Comparison of ENCODE assay signal across 17 mouse cellular contexts in genomic region chr6:71094693-71095092, GRCm38 (mm10). TPM values are rescaled to one million over a fixed set of nuclear protein-coding genes. Genes with fewer than 3 reads are reported as not detected.
DNase-seq lines count a peak whose midpoint lies in the region; ATAC-seq lines count a peak whose summit lies in the region.
"Had no signal": no experiment of that assay in that cellular context is flagged by ENCODE, and none has a peak within 500 bp of the region (broad histone marks: within the 10 kb centered on the region; RNA-seq: fewer than 3 reads in every experiment).

No protein-coding gene starts in this region.

- ATAC-seq in cerebellum, adult (ENCODE audit: insufficient number of reproducible peaks, low FRiP score, low TSS enrichment) = peak; percentile 98
- ATAC-seq in hindbrain, embryonic 16.5 days = peak; percentile 79; the same call in 1 of the 2 replicates
- ATAC-seq in intestine, embryonic 16.5 days = no peak
- ATAC-seq: intestine, embryonic 15.5 days; Patski had no signal

- H3K4me3 ChIP-seq in hindbrain, embryonic 16.5 days (ENCODE audit: low read length) = no peak overlapping the region
- no peak overlapping the region for H3K4me3 ChIP-seq in intestine, embryonic 16.5 days (ENCODE audit: low read length)
- H3K4me3 ChIP-seq: heart, embryonic 13.5 days; intestine, embryonic 15.5 days; neural tube, embryonic 13.5 days had no signal

- no peaks in the 10 kb centered on the region for H3K9me3 ChIP-seq in hindbrain, embryonic 16.5 days (ENCODE audit: control insufficient read depth, low read length)
- H3K9me3 ChIP-seq in intestine, embryonic 16.5 days (ENCODE audit: control insufficient read depth, low read length) = no peaks in the 10 kb centered on the region
- H3K9me3 ChIP-seq: heart, embryonic 13.5 days; intestine, embryonic 15.5 days; neural tube, embryonic 13.5 days had no signal

- H3K36me3 ChIP-seq in hindbrain, embryonic 16.5 days (ENCODE audit: control insufficient read depth, insufficient read depth, low read length) = no peaks in the 10 kb centered on the region
- no peaks in the 10 kb centered on the region for H3K36me3 ChIP-seq in intestine, embryonic 16.5 days (ENCODE audit: control insufficient read depth, insufficient read depth, low read length)
- H3K36me3 ChIP-seq: heart, embryonic 13.5 days; intestine, embryonic 15.5 days; neural tube, embryonic 13.5 days had no signal

- H3K4me2 ChIP-seq in hindbrain, embryonic 16.5 days (ENCODE audit: low read length) = no peak overlapping the region
- no peak overlapping the region for H3K4me2 ChIP-seq in intestine, embryonic 16.5 days (ENCODE audit: low read depth, low read length)
- H3K4me2 ChIP-seq: heart, embryonic 13.5 days; intestine, embryonic 15.5 days; neural tube, embryonic 13.5 days had no signal

- H3K27me3 ChIP-seq in hindbrain, embryonic 16.5 days (replicated peaks; ENCODE audit: control insufficient read depth, insufficient read depth, low read length) = no peaks in the 10 kb centered on the region
- H3K27me3 ChIP-seq in intestine, embryonic 16.5 days (replicated peaks; ENCODE audit: control insufficient read depth, insufficient read depth, low read length) = no peaks in the 10 kb centered on the region
- H3K27me3 ChIP-seq: heart, embryonic 13.5 days; intestine, embryonic 15.5 days; neural tube, embryonic 13.5 days; Patski had no signal

- H3K4me1 ChIP-seq in hindbrain, embryonic 16.5 days (ENCODE audit: control insufficient read depth, insufficient read depth, low read depth, low read length) = no peaks in the 10 kb centered on the region
- no peaks in the 10 kb centered on the region for H3K4me1 ChIP-seq in intestine, embryonic 16.5 days (ENCODE audit: control insufficient read depth, insufficient read depth, low read length)
- H3K4me1 ChIP-seq: heart, embryonic 13.5 days; intestine, embryonic 15.5 days; neural tube, embryonic 13.5 days had no signal

- DNase-seq in heart, adult 8-10 months (ENCODE audit: low spot score) = peak; percentile 2
- no peak for DNase-seq in heart, adult 11 months
- peak; percentile 22 for DNase-seq in Muller cell, postnatal 12 days (ENCODE audit: inconsistent ontology term)
- DNase-seq in testis, postnatal 14 days (ENCODE audit: low spot score) = no peak
- DNase-seq: adrenal gland, adult 2 months; gastrocnemius, postnatal 10 days; lung, adult 2 months; right cerebral cortex, adult 18-20 months; thymus, postnatal 36 days had no signal

- H3K9ac ChIP-seq in hindbrain, embryonic 16.5 days (ENCODE audit: low read depth, low read length) = no peak overlapping the region
- H3K9ac ChIP-seq in intestine, embryonic 16.5 days (ENCODE audit: low read depth, low read length) = no peak overlapping the region
- H3K9ac ChIP-seq: heart, embryonic 13.5 days; intestine, embryonic 15.5 days; neural tube, embryonic 13.5 days had no signal

- whole genome bisulfite sequencing in hindbrain, embryonic 16.5 days = 62% methylated on average over 5 of the region's 5 CpGs
- WGBS in intestine, embryonic 16.5 days = 74% methylated on average over 5 of the region's 5 CpGs

- no peak overlapping the region for H3K27ac ChIP-seq in hindbrain, embryonic 16.5 days (ENCODE audit: low read depth, low read length)
- H3K27ac ChIP-seq in intestine, embryonic 16.5 days (ENCODE audit: low read length) = no peak overlapping the region
- H3K27ac ChIP-seq: heart, embryonic 13.5 days; intestine, embryonic 15.5 days; neural tube, embryonic 13.5 days had no signal

RNA-seq across cellular contexts. Expression of gene Thnsl2, which starts 49.5 kb away (rescaled TPM):
- 1 to 10 TPM; 4.3 to 6.7 (median 5.2) TPM for total RNA-seq in heart, adult 8-10 months (2022)
- 6.3 and 6.5 TPM in 2 replicates for polyA plus RNA-seq in hindbrain, embryonic 16.5 days (2015; fragmentation: Nextera tagmentation; extraction: Ambion mirVana)
- 83.8 and 95.1 TPM in 2 replicates for polyA plus RNA-seq in intestine, embryonic 16.5 days (2015; fragmentation: Nextera tagmentation; extraction: Ambion mirVana)
- total RNA-seq: megakaryocyte-erythroid progenitor cell, adult 5-6 weeks had no signal

Comparison
In these comparisons a context has a peak if more than half of its experiments do, and no peak if none do; other contexts are left out.
1. DNase-seq: peak in heart, adult 8-10 months (single experiment) and Muller cell, postnatal 12 days (single experiment); none in heart, adult 11 months (single experiment) and testis, postnatal 14 days (single experiment).
2. RNA of gene Thnsl2, which starts 49.5 kb away (polyA plus RNA-seq): 83.8 to 95.1 TPM in intestine, embryonic 16.5 days; 6.3 to 6.5 TPM in hindbrain, embryonic 16.5 days; every median in the first group is over 10 times any median in the second.